Mouse (Mus musculus): ENCODE data around the gene Slc4a10.

GRCm38 (mm10) chr2:62268467-62268866, 222.2 kb downstream of the Slc4a10 start:
- TF ChIP-seq CTCF (IDR thresholded peaks at IDR 0.05; ENCODE audit: borderline replicate concordance, insufficient read depth, low read depth, low read length): no peak
- TF ChIP-seq POLR2A (IDR thresholded peaks at IDR 0.05; ENCODE audit: borderline replicate concordance, insufficient read depth, low read length): no peak

All from cerebellum, adult 2 months (tissue).